Mouse (Mus musculus): ENCODE measurements around the gene Tgfbi.

Tgfbi gene

GRCm38 (mm10) chr13:56597831-56598612 lies 11.3 kb upstream of the Tgfbi start:
- DNase-seq (ENCODE audit: low read depth, low spot score), result no peak

- DNase-seq (ENCODE audit: low read depth, low spot score), result no peak
These were observed 9.8 kb upstream of the Tgfbi start for GRCm38 (mm10) chr13:56599511-56599910.

DNA sequence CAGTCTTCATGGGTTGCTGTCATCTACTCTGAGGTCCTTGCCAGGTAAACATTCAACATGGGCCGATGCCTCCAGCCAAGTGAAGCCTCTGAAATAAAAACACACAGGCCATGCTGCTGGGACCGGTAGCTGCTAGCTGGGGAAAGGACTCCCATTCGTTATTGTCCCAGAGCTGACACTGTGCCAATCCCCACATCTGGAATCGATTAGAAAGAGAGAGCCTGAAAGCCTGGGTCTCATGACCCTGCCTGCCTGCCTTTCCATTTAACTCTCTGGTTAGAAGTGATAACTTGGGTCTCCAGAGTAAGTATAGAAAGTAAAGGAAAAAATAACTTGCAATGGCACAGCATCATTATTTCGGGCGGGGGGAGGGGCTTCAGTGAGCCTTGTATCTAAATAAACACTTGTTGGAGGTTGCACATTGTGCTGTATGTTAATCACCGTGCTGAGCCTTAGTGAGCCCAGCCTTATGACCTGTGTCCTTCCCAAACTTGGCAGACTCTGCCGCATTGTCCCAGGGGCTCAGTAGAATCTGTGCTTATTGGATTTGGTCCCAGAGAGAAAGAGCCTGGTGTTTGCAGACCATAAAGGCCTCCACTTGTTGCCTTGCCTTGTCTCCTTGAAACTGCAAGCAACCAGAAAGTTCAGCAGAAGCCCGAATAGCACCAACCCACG lies 9.0 kb upstream of the Tgfbi start:
- no peak for DNase-seq (ENCODE audit: low read depth, low spot score)

- DNase-seq (ENCODE audit: low read depth, low spot score), result no peak
These were observed 8.1 kb upstream of the Tgfbi start for GRCm38 (mm10) chr13:56601199-56601598.

DNA sequence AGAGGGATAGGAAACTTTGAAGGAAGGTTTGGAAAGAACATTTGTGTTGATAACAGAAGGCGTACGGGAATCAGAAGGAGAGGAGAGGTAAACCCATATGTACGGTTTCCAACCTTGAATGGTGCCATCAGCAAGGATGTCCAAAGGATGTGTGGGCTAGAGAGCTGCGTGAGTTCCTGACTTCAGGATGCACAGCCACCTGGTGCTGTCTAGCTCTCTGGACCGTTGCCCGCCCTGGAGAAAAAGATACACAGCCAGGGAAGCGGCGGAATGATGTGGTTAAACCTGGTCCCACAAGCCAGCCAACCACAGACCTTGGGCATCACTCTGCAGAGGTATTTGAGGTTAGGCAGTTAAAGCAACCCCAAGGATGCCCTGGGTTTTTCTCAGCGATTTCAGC lies 3.8 kb upstream of the Tgfbi start:
- no peak for DNase-seq (ENCODE audit: low read depth, low spot score)

GRCm38 (mm10) chr13:56606724-56607123 lies 2.6 kb upstream of the Tgfbi start:
- DNase-seq (ENCODE audit: low read depth, low spot score), result no peak

- no peak for DNase-seq (ENCODE audit: low read depth, low spot score)
These were observed 2.1 kb upstream of the Tgfbi start for GRCm38 (mm10) chr13:56607225-56607624.

DNA sequence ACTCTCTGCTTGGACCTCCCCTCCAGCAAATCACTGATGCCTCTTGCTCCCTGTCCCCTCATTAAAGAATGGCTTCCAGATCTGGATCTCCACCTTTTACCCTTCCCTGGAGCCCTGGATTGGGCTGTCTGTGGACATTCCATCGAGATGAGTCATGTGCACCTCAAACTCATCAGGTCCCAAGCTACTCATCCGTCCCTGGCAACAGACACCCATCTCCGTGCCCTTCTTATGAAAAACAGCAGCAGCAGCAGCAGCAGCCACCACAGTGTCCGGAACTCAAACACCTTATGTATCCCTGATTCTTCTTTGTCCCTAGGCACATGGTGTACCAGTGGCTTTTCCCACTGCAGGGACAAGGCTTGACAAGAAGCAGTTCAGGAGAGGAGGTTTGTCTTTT lies 1.5 kb upstream of the Tgfbi start:
- no peak for DNase-seq (ENCODE audit: low read depth, low spot score)

- no peak for DNase-seq (ENCODE audit: low read depth, low spot score)
These were observed 1.8 kb downstream of the Tgfbi start for GRCm38 (mm10) chr13:56611129-56611528.

GRCm38 (mm10) chr13:56611741-56612140 lies 2.4 kb downstream of the Tgfbi start:
- no peak for DNase-seq (ENCODE audit: low read depth, low spot score)

GRCm38 (mm10) chr13:56612331-56612730 lies 3.0 kb downstream of the Tgfbi start:
- DNase-seq (ENCODE audit: low read depth, low spot score), result no peak

GRCm38 (mm10) chr13:56613366-56613998 lies 4.2 kb downstream of the Tgfbi start:
- DNase-seq (ENCODE audit: low read depth, low spot score), result no peak

DNA sequence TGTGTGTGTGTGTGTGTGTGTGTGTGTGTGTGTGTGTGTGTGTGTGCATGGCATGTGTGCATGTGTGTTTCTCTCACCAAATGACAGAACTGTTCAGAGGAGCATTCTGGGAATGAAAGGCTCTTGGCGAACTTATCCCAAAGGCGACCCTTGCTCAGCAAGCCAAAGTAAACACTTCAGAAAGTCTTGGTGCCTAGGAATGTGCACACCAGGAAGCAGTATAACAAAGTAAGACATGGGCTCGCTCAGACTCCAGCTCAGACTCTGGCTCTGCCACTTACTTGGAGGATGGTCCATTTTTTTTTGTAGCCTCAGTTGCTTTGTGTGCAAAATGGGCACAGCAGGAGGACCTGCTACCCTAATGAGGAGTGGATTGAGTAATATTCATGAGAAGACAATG lies 5.4 kb downstream of the Tgfbi start:
- DNase-seq (ENCODE audit: low read depth, low spot score), result no peak

- no peak for DNase-seq (ENCODE audit: low read depth, low spot score)
These were observed 5.9 kb downstream of the Tgfbi start for GRCm38 (mm10) chr13:56615223-56615622.

GRCm38 (mm10) chr13:56615864-56616263 lies 6.5 kb downstream of the Tgfbi start:
- DNase-seq (ENCODE audit: low read depth, low spot score), result no peak

DNA sequence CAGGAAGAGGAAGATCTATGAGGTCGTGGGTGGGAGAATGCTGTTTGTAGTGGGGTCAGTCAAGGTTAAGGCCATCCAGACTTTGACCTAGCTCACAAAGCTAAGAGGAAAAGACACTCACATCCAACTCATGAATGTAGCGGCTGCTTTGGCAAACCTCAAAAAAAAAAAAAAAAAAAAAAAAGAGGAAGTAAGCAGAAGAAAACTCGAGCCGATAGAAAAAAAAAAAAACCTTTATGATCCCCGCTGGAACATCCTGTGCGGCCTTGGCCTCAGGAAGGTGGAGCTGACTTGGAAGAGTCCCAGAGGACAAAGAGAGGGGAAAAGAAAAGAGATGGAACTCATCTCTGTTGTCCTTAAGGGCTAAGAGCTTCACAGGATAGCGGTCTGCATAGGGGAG lies 7.1 kb downstream of the Tgfbi start:
- no peak for DNase-seq (ENCODE audit: low read depth, low spot score)

- DNase-seq (ENCODE audit: low read depth, low spot score), result no peak
These were observed 7.9 kb downstream of the Tgfbi start for GRCm38 (mm10) chr13:56617197-56617596.

DNA sequence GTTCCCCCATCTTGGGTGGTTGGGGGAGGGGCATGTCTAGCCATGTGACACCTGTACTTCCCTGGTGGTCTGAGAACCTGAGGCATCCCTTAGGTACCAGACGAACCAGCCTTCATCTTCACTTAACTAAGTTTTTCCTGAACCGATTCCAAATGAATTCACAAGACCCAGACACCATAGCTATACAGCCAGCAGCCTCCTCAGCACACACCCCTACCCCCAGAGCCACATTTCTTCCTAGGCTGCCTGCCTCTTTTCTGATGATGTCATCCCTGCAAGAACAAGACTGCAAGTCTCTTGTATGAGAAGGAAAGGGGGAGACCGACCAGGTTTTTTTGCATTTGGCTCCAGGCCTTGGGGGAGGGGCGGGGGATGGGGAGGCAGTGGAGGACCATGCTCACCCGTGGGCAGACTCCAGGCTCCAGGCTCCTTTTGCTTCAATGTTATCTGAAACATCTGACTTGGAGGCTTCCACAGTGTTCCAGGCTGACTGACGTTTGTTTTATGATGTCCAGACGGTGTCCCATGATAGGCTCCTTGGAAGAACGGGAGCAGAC lies 13.0 kb downstream of the Tgfbi start:
- DNase-seq (ENCODE audit: low read depth, low spot score), result no peak

DNA sequence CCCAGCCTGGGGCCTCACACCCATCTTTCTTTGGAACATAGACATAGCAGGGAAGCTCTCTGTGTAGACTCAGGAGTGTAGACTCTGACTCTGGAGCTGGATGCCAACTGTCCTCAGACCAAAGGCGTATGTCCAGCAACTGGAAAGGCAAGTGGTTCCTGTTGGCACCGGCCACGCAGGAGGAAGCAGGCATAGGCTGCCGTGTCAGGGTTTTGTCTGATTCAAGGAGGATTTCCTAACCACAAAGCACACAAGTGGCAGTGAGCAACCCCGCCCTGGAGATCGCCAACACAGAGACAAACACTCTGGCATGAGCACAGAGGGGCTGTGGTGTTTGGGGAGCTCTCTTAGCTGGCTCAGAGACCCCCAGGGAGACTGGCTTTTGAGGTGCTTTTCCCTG lies 17.2 kb downstream of the Tgfbi start:
- DNase-seq (ENCODE audit: low read depth, low spot score), result no peak

DNA sequence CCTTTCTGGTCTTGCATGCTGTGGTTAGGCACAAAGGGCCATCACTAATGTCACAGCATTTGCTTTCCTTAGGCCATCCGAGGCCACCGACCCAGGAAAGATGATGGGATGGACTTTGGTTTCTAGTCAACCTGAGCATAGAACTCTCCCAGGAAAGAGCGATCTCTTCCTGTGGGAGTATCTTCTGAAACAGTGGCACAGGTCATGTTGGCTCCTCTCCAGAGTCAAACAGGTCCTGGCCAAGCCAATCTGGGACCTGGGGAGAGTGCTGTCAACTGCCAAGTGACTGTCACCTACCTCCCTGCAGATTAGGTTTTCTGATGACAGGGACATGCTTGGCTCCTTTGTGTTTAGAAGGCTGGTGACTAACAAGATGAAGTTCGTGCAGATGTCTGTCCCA lies 20.8 kb downstream of the Tgfbi start:
- no peak for DNase-seq (ENCODE audit: low read depth, low spot score)

DNA sequence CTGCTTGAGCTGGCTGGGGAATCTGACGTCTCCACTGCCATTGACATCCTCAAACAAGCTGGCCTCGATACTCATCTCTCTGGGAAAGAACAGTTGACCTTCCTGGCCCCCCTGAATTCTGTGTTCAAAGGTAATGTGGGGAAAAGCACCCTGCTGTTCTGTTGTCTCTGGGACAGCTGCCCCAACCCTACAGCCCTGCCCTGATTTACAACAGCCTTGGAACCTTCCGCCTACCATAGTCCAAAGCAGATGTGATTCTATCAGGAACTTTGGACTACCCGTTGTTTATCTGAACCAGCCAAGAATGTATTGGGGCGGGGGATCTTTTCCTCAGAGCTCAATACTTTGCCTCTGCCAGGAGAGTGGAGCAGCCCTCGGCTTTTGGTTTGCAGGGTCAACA lies 21.2 kb downstream of the Tgfbi start:
- no peak for DNase-seq (ENCODE audit: low read depth, low spot score)

DNA sequence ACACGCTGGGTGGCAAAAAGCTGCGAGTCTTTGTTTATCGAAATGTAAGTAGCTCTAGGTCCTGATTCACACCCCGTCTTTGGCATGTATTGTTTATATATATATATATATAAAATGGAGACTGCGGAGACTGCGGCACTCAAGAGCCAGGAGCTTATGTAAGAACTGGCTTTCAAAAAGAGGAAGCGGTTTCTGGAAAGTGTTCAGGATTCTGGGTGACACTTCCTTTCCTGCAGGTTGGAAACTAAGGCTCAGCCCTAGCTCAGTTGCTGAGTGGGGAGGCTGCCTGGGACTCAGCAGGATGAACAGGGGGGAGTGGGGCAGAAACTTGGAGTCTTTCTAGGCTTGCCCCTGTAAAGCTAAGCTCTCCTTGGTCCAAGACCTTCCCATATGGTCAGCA lies 22.0 kb downstream of the Tgfbi start:
- no peak for DNase-seq (ENCODE audit: low read depth, low spot score)
